Mouse (Mus musculus): ENCODE data around the gene Ubald1. TPM values are rescaled to one million over a fixed set of nuclear protein-coding genes. Genes with fewer than 3 reads are reported as not detected.
A peak's percentile ranks its signal among the peaks of the same experiment; 100 is the strongest.

Gene Ubald1
- polyA plus RNA-seq, 1 experiment from 2014 or later = 32.0 TPM

- Histone ChIP-seq H3K4me3 (ENCODE audit: low read depth, low read length) (no peak overlapping the region), H3K9me3 (ENCODE audit: control insufficient read depth, low read length) (no peaks in the 10 kb centered on the region), H3K9ac (ENCODE audit: low read length) (no peak overlapping the region), H3K36me3 (ENCODE audit: control insufficient read depth, insufficient read depth, low read length) (peaks cover 6% of the 10 kb centered on the region), H3K4me2 (ENCODE audit: low read depth, severe bottlenecking) (no peak overlapping the region), H3K27me3 (ENCODE audit: control insufficient read depth, insufficient read depth, low read length) (no peaks in the 10 kb centered on the region), H3K27ac (replicated peaks; ENCODE audit: low read depth, low read length) (no peak overlapping the region), H3K4me1 (ENCODE audit: control insufficient read depth, insufficient read depth, low read length) (peaks cover 14% of the 10 kb centered on the region; the same call in 1 of the 2 replicates)
- ATAC-seq (ENCODE audit: insufficient number of reproducible peaks, low FRiP score, low TSS enrichment, low read depth) (no peak), DNase-seq (ENCODE audit: low spot score) (no peak)
- WGBS = 89% methylated on average over 23 of the region's 23 CpGs
Measured at GRCm38 (mm10) chr16:4875198-4876032, 4.7 kb downstream of the Ubald1 start.

- Histone ChIP-seq H3K4me2 (ENCODE audit: low read depth, severe bottlenecking) (no peak overlapping the region), H3K36me3 (ENCODE audit: control insufficient read depth, insufficient read depth, low read length) (peaks cover 6% of the 10 kb centered on the region), H3K4me1 (ENCODE audit: control insufficient read depth, insufficient read depth, low read length) (no peaks in the 10 kb centered on the region), H3K4me3 (ENCODE audit: low read depth, low read length) (no peak overlapping the region), H3K9me3 (ENCODE audit: control insufficient read depth, low read length) (no peaks in the 10 kb centered on the region), H3K9ac (ENCODE audit: low read length) (no peak overlapping the region), H3K27ac (replicated peaks; ENCODE audit: low read depth, low read length) (no peak overlapping the region), H3K27me3 (ENCODE audit: control insufficient read depth, insufficient read depth, low read length) (no peaks in the 10 kb centered on the region)
- no peak for DNase-seq (ENCODE audit: low spot score)
- WGBS = 79% methylated on average over 2 of the region's 2 CpGs
- ATAC-seq (ENCODE audit: insufficient number of reproducible peaks, low FRiP score, low TSS enrichment, low read depth) = no peak
Measured at GRCm38 (mm10) chr16:4871926-4872325, 8.2 kb downstream of the Ubald1 start.

- ATAC-seq (ENCODE audit: insufficient number of reproducible peaks, low FRiP score, low TSS enrichment, low read depth) (no peak), DNase-seq (ENCODE audit: low spot score) (no peak)
- no peaks in the 10 kb centered on the region for H3K27me3 ChIP-seq (ENCODE audit: control insufficient read depth, insufficient read depth, low read length)
- WGBS = 90% methylated on average over 5 of the region's 5 CpGs
- no peaks in the 10 kb centered on the region for H3K9me3 ChIP-seq (ENCODE audit: control insufficient read depth, low read length)
- H3K9ac ChIP-seq (ENCODE audit: low read length) = no peak overlapping the region
- no peak overlapping the region for H3K4me2 ChIP-seq (ENCODE audit: low read depth, severe bottlenecking)
- H3K27ac ChIP-seq (replicated peaks; ENCODE audit: low read depth, low read length) = no peak overlapping the region
- no peaks in the 10 kb centered on the region for H3K4me1 ChIP-seq (ENCODE audit: control insufficient read depth, insufficient read depth, low read length)
- H3K4me3 ChIP-seq (ENCODE audit: low read depth, low read length) = no peak overlapping the region
- H3K36me3 ChIP-seq (ENCODE audit: control insufficient read depth, insufficient read depth, low read length) = no peaks in the 10 kb centered on the region; the same call in 1 of the 2 replicates
Measured at GRCm38 (mm10) chr16:4870490-4870889, 9.6 kb downstream of the Ubald1 start.

DNA sequence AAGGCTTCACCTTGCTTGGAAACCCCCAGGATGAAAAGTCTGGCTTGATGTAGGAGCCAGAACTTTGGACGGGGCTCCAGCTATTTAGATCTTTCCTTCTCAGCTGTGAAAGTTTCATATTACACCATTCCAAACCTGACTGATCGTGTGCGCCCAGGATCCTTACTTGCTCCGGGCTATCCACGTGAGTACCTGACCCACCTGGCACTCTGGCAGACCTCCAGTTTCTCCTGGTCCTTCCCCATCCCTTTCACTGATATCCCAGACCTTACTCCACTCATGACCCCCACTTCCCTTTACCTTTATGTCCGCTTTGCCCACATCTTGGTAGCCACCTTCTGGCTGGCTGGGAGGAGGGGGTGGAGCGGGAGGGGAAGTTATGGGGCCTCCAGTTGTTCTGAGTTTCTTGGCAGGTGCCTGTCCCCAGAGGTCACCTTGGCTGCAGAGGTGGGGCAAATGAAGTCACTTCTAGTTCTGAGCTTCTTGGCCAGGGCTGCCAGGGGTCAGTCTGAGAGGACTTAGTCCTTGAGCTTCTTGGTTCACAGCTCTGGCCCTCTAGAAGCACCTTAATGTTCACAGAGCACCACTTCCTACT, 13.9 kb downstream of the Ubald1 start:
- no peak overlapping the region for H3K4me3 ChIP-seq (ENCODE audit: low read depth, low read length)
- H3K27ac ChIP-seq (replicated peaks; ENCODE audit: low read depth, low read length) = no peak overlapping the region
- no peak overlapping the region for H3K4me2 ChIP-seq (ENCODE audit: low read depth, severe bottlenecking)
- ATAC-seq (ENCODE audit: insufficient number of reproducible peaks, low FRiP score, low TSS enrichment, low read depth) (no peak), DNase-seq (ENCODE audit: low spot score) (no peak)
- no peaks in the 10 kb centered on the region for H3K36me3 ChIP-seq (ENCODE audit: control insufficient read depth, insufficient read depth, low read length)
- H3K9me3 ChIP-seq (ENCODE audit: control insufficient read depth, low read length) = no peaks in the 10 kb centered on the region
- no peaks in the 10 kb centered on the region for H3K27me3 ChIP-seq (ENCODE audit: control insufficient read depth, insufficient read depth, low read length)
- WGBS = 56% methylated on average over 7 of the region's 7 CpGs
- H3K9ac ChIP-seq (ENCODE audit: low read length) = no peak overlapping the region
- H3K4me1 ChIP-seq (ENCODE audit: control insufficient read depth, insufficient read depth, low read length) = no peaks in the 10 kb centered on the region

DNA sequence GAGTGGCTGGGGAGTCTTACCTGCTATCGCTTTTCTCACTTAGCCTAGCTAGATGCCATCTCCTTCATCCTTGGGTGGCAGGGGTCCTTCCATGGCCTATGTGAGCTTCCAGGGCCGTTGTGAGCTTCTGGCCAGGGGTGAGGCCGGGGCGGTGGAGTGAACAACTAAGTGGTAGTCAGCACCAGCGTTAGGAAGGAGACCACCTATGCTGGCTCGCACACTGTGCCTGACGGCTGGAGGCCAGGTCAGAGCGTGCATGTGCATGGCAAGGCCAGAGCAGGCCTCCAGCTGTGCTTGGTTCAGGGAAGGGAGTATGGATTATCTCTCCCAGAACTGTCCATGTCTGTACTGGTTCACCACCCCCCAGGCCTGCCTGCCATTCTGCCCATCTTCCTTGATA, 16.4 kb downstream of the Ubald1 start:
- no peaks in the 10 kb centered on the region for H3K4me1 ChIP-seq (ENCODE audit: control insufficient read depth, insufficient read depth, low read length)
- 84% methylated on average over 8 of the region's 8 CpGs for WGBS
- no peaks in the 10 kb centered on the region for H3K36me3 ChIP-seq (ENCODE audit: control insufficient read depth, insufficient read depth, low read length)
- H3K4me2 ChIP-seq (ENCODE audit: low read depth, severe bottlenecking) = no peak overlapping the region
- ATAC-seq (ENCODE audit: insufficient number of reproducible peaks, low FRiP score, low TSS enrichment, low read depth) (no peak), DNase-seq (ENCODE audit: low spot score) (no peak)
- no peaks in the 10 kb centered on the region for H3K27me3 ChIP-seq (ENCODE audit: control insufficient read depth, insufficient read depth, low read length)
- H3K9me3 ChIP-seq (ENCODE audit: control insufficient read depth, low read length) = no peaks in the 10 kb centered on the region
- H3K9ac ChIP-seq (ENCODE audit: low read length) = no peak overlapping the region
- no peak overlapping the region for H3K4me3 ChIP-seq (ENCODE audit: low read depth, low read length)
- H3K27ac ChIP-seq (replicated peaks; ENCODE audit: low read depth, low read length) = no peak overlapping the region

GRCm38 (mm10) chr16:4862863-4863483, 17.1 kb downstream of the Ubald1 start:
- 58% methylated on average over 9 of the region's 9 CpGs for WGBS
- no peaks in the 10 kb centered on the region for H3K4me1 ChIP-seq (ENCODE audit: control insufficient read depth, insufficient read depth, low read length)
- no peaks in the 10 kb centered on the region for H3K36me3 ChIP-seq (ENCODE audit: control insufficient read depth, insufficient read depth, low read length)
- H3K9ac ChIP-seq (ENCODE audit: low read length) = no peak overlapping the region
- H3K27ac ChIP-seq (replicated peaks; ENCODE audit: low read depth, low read length) = no peak overlapping the region
- DNase-seq (ENCODE audit: low spot score) (peak; percentile 69), ATAC-seq (ENCODE audit: insufficient number of reproducible peaks, low FRiP score, low TSS enrichment, low read depth) (no peak)
- no peak overlapping the region for H3K4me3 ChIP-seq (ENCODE audit: low read depth, low read length)
- H3K27me3 ChIP-seq (ENCODE audit: control insufficient read depth, insufficient read depth, low read length) = no peaks in the 10 kb centered on the region
- no peak overlapping the region for H3K4me2 ChIP-seq (ENCODE audit: low read depth, severe bottlenecking)
- no peaks in the 10 kb centered on the region for H3K9me3 ChIP-seq (ENCODE audit: control insufficient read depth, low read length)

- no peak overlapping the region for H3K9ac ChIP-seq (ENCODE audit: low read length)
- ATAC-seq (ENCODE audit: insufficient number of reproducible peaks, low FRiP score, low TSS enrichment, low read depth) (no peak), DNase-seq (ENCODE audit: low spot score) (no peak)
- H3K36me3 ChIP-seq (ENCODE audit: control insufficient read depth, insufficient read depth, low read length) = no peaks in the 10 kb centered on the region
- WGBS = 49% methylated on average over 10 of the region's 10 CpGs
- no peaks in the 10 kb centered on the region for H3K4me1 ChIP-seq (ENCODE audit: control insufficient read depth, insufficient read depth, low read length)
- H3K27ac ChIP-seq (replicated peaks; ENCODE audit: low read depth, low read length) = no peak overlapping the region
- no peak overlapping the region for H3K4me2 ChIP-seq (ENCODE audit: low read depth, severe bottlenecking)
- H3K4me3 ChIP-seq (ENCODE audit: low read depth, low read length) = no peak overlapping the region
- H3K9me3 ChIP-seq (ENCODE audit: control insufficient read depth, low read length) = no peaks in the 10 kb centered on the region
- no peaks in the 10 kb centered on the region for H3K27me3 ChIP-seq (ENCODE audit: control insufficient read depth, insufficient read depth, low read length)
Measured at GRCm38 (mm10) chr16:4861392-4861791, 18.7 kb downstream of the Ubald1 start.

DNA sequence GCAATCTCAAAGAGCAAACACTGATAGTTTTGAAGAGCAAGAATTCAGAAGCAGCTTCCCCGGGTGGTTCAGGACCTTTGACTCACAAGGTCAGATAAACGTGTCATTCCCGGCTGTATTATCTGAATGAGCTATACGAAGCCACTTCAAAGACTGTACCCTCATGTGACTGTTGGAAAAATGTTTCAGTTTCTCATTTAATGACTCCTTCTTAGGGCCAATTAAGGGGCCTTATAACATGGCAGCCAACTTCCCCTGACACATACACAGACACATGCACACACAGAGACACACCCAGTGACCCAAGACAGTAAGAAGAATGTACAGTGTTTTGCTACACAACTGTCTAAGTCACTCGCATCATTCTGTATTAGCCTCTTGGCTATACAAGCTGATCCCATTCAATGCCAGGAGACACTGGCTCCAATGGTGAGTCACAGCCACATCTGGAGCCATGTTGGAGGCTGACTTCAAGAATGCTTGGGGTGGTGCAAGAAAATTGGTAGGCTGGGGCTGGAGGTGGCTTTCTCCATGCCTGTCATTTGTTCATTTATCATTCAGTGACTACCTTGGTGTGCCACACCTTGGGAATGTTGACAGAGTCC, 25.0 kb downstream of the Ubald1 start:
- no peak overlapping the region for H3K4me3 ChIP-seq (ENCODE audit: low read depth, low read length)
- H3K36me3 ChIP-seq (ENCODE audit: control insufficient read depth, insufficient read depth, low read length) = no peaks in the 10 kb centered on the region
- no peak overlapping the region for H3K27ac ChIP-seq (replicated peaks; ENCODE audit: low read depth, low read length)
- no peak for DNase-seq (ENCODE audit: low spot score)
- no peak overlapping the region for H3K4me2 ChIP-seq (ENCODE audit: low read depth, severe bottlenecking)
- no peak overlapping the region for H3K9ac ChIP-seq (ENCODE audit: low read length)
- 74% methylated on average over 5 of the region's 5 CpGs for WGBS
- no peak for ATAC-seq (ENCODE audit: insufficient number of reproducible peaks, low FRiP score, low TSS enrichment, low read depth)
- H3K9me3 ChIP-seq (ENCODE audit: control insufficient read depth, low read length) = no peaks in the 10 kb centered on the region
- no peaks in the 10 kb centered on the region for H3K27me3 ChIP-seq (ENCODE audit: control insufficient read depth, insufficient read depth, low read length)
- H3K4me1 ChIP-seq (ENCODE audit: control insufficient read depth, insufficient read depth, low read length) = no peaks in the 10 kb centered on the region
